Mouse (Mus musculus) megakaryocyte, embryonic 14.5 days (primary cell): ENCODE measurements around the gene Gm4737. TPM values are rescaled to one million over a fixed set of nuclear protein-coding genes. Genes with fewer than 3 reads are reported as not detected.
A peak's percentile ranks its signal among the peaks of the same experiment; 100 is the strongest.

ENCODE experiments used
- H3K27me3 ChIP-seq: replicated peaks from 2 replicates; pipeline ENCODE3; 2012; ENCODE audit warnings: inconsistent platforms
- H3K36me3 ChIP-seq: replicated peaks from 2 replicates; pipeline ENCODE3; 2012; ENCODE audit warnings: low read length, inconsistent platforms, mixed read lengths
- H3K4me1 ChIP-seq: 2 replicates; pipeline ENCODE4 v1.6.1; 2012; ENCODE audit warnings: inconsistent platforms
- H3K4me3 ChIP-seq: replicated peaks from 2 replicates; pipeline ENCODE3; 2012; ENCODE audit warnings: moderate library complexity, mild to moderate bottlenecking, inconsistent platforms
- H3K9me3 ChIP-seq: 2 replicates; pipeline ENCODE4 v1.6.1; 2012; ENCODE audit warnings: inconsistent platforms
- FLI1 ChIP-seq: IDR thresholded peaks from 2 replicates; pipeline ENCODE4 v1.6.1; 2012; ENCODE audit warnings: low read length, inconsistent platforms, mixed read lengths
- GATA1 ChIP-seq: IDR thresholded peaks from 3 replicates; pipeline ENCODE4 v1.6.1; 2012; ENCODE audit warnings: mixed read lengths, low read length, inconsistent platforms, borderline replicate concordance
- polyA plus RNA-seq: library from polyadenylated mRNA; stranded (reverse); fragments of >175 nt; gene quantifications from 2 replicates; pipeline ENCODE4 v1.2.3, GENCODE M21; 2012; ENCODE audit warnings: low replicate concordance; ENCODE audit not compliant: insufficient read depth

Gm4737 gene
- polyA plus RNA-seq, 1 experiment = 30.8 TPM

GRCm38 (mm10) chr16:46121420-46121819, 33.5 kb downstream of the Gm4737 start:
- no peaks in the 10 kb centered on the region for H3K9me3 ChIP-seq
- TF ChIP-seq FLI1 (no peak), GATA1 (no peak)
- peaks cover 57% of the 10 kb centered on the region for H3K4me1 ChIP-seq
- peak overlapping the region; percentile 18 for H3K4me3 ChIP-seq
- peaks cover 18% of the 10 kb centered on the region for H3K36me3 ChIP-seq
- H3K27me3 ChIP-seq = no peaks in the 10 kb centered on the region

- Histone ChIP-seq H3K36me3 (peaks cover 26% of the 10 kb centered on the region), H3K4me1 (peaks cover 66% of the 10 kb centered on the region), H3K27me3 (no peaks in the 10 kb centered on the region), H3K4me3 (peak overlapping the region; percentile 90), H3K9me3 (no peaks in the 10 kb centered on the region)
- TF ChIP-seq FLI1 = no peak
- TF ChIP-seq GATA1 = no peak
Measured at GRCm38 (mm10) chr16:46120607-46121006, 34.3 kb downstream of the Gm4737 start.

DNA sequence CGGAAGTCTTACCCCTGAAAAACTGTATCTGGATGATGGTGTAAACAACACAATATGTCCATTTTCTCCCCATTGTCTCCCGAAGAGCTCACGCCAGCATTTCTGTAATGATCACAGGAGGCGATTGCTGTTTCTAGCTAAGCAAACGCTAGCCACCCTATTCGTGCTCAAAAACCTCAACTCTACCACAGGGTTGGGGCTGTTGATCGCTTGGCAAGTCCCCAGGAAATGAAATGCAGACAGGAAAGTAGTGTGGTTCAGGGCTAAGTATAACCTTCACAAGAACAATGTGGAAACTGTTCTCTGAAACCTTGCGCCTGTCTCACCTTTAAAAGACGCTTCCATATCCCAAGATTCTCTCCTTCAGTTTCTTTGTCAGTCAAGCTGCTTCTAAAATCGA, 34.9 kb downstream of the Gm4737 start, which contains the start of gene Cd96:
Gene Cd96 (minus strand): TSS at position 232 of the 400 bp plus-strand sequence.
- H3K27me3 ChIP-seq = no peaks in the 10 kb centered on the region
- no peaks in the 10 kb centered on the region for H3K9me3 ChIP-seq
- TF ChIP-seq FLI1 (no peak), GATA1 (no peak)
- H3K4me1 ChIP-seq = peaks cover 66% of the 10 kb centered on the region
- H3K4me3 ChIP-seq = peak within 1 kb of the TSS; percentile 90
- peaks cover 26% of the 10 kb centered on the region for H3K36me3 ChIP-seq

DNA sequence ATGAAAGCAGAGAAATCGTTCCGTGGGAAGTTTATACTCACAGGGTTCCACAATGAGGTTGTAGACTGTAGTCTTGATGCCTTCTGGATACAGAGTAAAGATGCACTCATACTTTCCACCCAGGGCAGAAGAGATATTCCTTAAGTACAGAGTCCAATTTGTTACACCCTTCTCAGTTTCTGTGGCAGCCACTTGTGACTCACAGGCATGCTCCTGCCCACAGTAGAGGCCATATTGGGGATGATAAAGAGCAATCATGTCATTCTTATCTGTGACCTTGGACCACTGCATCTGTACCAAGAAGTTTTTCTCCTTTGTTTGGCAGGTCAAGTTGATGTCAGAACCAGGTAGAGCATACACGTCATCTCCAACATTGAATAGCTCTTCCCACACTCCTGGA, 37.2 kb downstream of the Gm4737 start:
- Histone ChIP-seq H3K4me1 (peaks cover 79% of the 10 kb centered on the region), H3K9me3 (no peaks in the 10 kb centered on the region), H3K27me3 (no peaks in the 10 kb centered on the region), H3K4me3 (no peak overlapping the region), H3K36me3 (peaks cover 22% of the 10 kb centered on the region)
- TF ChIP-seq FLI1 = no peak
- no peak for TF ChIP-seq GATA1

- Histone ChIP-seq H3K27me3 (no peaks in the 10 kb centered on the region), H3K4me1 (peaks cover 80% of the 10 kb centered on the region), H3K4me3 (no peak overlapping the region), H3K36me3 (peaks cover 27% of the 10 kb centered on the region), H3K9me3 (no peaks in the 10 kb centered on the region)
- TF ChIP-seq FLI1 (no peak), GATA1 (no peak)
Measured at GRCm38 (mm10) chr16:46114727-46115126, 40.1 kb downstream of the Gm4737 start.

GRCm38 (mm10) chr16:46109536-46109935, 45.3 kb downstream of the Gm4737 start:
- Histone ChIP-seq H3K9me3 (no peaks in the 10 kb centered on the region), H3K36me3 (peaks cover 36% of the 10 kb centered on the region), H3K4me3 (no peak overlapping the region), H3K27me3 (no peaks in the 10 kb centered on the region), H3K4me1 (peaks cover 50% of the 10 kb centered on the region)
- TF ChIP-seq GATA1 (no peak), FLI1 (no peak)

- no peak overlapping the region for H3K4me3 ChIP-seq
- no peaks in the 10 kb centered on the region for H3K27me3 ChIP-seq
- H3K4me1 ChIP-seq = peaks cover 33% of the 10 kb centered on the region
- no peak for TF ChIP-seq GATA1
- no peak for TF ChIP-seq FLI1
- H3K9me3 ChIP-seq = no peaks in the 10 kb centered on the region
- peaks cover 48% of the 10 kb centered on the region for H3K36me3 ChIP-seq
Measured at GRCm38 (mm10) chr16:46107431-46107830, 47.4 kb downstream of the Gm4737 start.

- peaks cover 15% of the 10 kb centered on the region; the same call in 1 of the 2 replicates for H3K4me1 ChIP-seq
- peaks cover 42% of the 10 kb centered on the region for H3K36me3 ChIP-seq
- TF ChIP-seq GATA1 (no peak), FLI1 (no peak)
- H3K9me3 ChIP-seq = no peaks in the 10 kb centered on the region
- no peaks in the 10 kb centered on the region for H3K27me3 ChIP-seq
- no peak overlapping the region for H3K4me3 ChIP-seq
Measured at GRCm38 (mm10) chr16:46104491-46104890, 50.4 kb downstream of the Gm4737 start.

Other genes starting within 250 kb of the Gm4737 start
- gene Phldb2, start 201.5 kb downstream of the Gm4737 start, polyA plus RNA-seq = 0.04 TPM in 1 of 2 replicates, not detected in the other
- gene Plcxd2, start 144.9 kb downstream of the Gm4737 start, polyA plus RNA-seq = not detected in 2 replicates
- gene Cd96, start 34.8 kb downstream of the Gm4737 start, polyA plus RNA-seq = 4.8 TPM in 1 of 2 replicates, not detected in the other